Mouse (Mus musculus) limb, embryonic 15.5 days (tissue): Measurements from ENCODE around the gene Fanci. TPM values are rescaled to one million over a fixed set of nuclear protein-coding genes. Genes with fewer than 3 reads are reported as not detected.

Experiments
- ATAC-seq: fragments of 200-750 bp; cut with Nextera tagmentation; 2 replicates; pipeline ENCODE4 v1.8.0; 2017; ENCODE audit warnings: low read depth, moderate TSS enrichment; ENCODE audit not compliant: insufficient number of reproducible peaks, low FRiP score, low TSS enrichment
- H3K27ac ChIP-seq: fragments of 300-500 bp; sonication (generic); 2 replicates; pipeline ENCODE4 v1.5.1; 2015; ENCODE audit warnings: moderate library complexity, mild to moderate bottlenecking, inconsistent platforms
- H3K27me3 ChIP-seq: fragments of 300-500 bp; sonication (generic); 2 replicates; pipeline ENCODE4 v1.6.1; 2015; ENCODE audit warnings: inconsistent platforms
- H3K36me3 ChIP-seq: fragments of 300-500 bp; sonication (generic); 2 replicates; pipeline ENCODE4 v1.6.1; 2015; ENCODE audit warnings: inconsistent platforms
- H3K4me1 ChIP-seq: fragments of 300-500 bp; sonication (generic); 2 replicates; pipeline ENCODE4 v1.6.1; 2015; ENCODE audit warnings: inconsistent platforms
- H3K4me2 ChIP-seq: fragments of 300-500 bp; sonication (generic); 2 replicates; pipeline ENCODE4 v1.6.1; 2015; ENCODE audit warnings: mild to moderate bottlenecking, inconsistent platforms
- H3K4me3 ChIP-seq: fragments of 300-500 bp; sonication (generic); 2 replicates; pipeline ENCODE4 v1.5.1; 2015; ENCODE audit warnings: mild to moderate bottlenecking, inconsistent platforms
- H3K9ac ChIP-seq: fragments of 300-500 bp; sonication (generic); 2 replicates; pipeline ENCODE4 v1.6.1; 2015; ENCODE audit warnings: inconsistent platforms
- H3K9me3 ChIP-seq: fragments of 300-500 bp; sonication (generic); 2 replicates; pipeline ENCODE4 v1.6.1; 2016; ENCODE audit warnings: inconsistent platforms
- WGBS: fragments of 180-500 bp; shearing (Covaris S2); methylation state at CpG from one replicate; pipeline ENCODE4 v1.1.7; 2015; 5-methylcytosine and 5-hydroxymethylcytosine counted together
- polyA plus RNA-seq: library from polyadenylated mRNA; unstranded; fragments of >200 nt; fragmentation: Nextera tagmentation; extraction: Ambion mirVana; gene quantifications from 2 replicates; pipeline ENCODE4 v1.2.1, GENCODE M21; 2015

Fanci gene
- polyA plus RNA-seq, 1 experiment from 2014 or later = 6.2 TPM

GRCm38 (mm10) chr7:79466053-79466901, 74.5 kb downstream of the Fanci start, which contains the start of gene Polg:
Gene Polg (minus strand): TSS chr7:79466362.
- WGBS = under 1% methylated on average over 75 of the region's 76 CpGs
- no peaks in the 10 kb centered on the region for H3K9me3 ChIP-seq
- peaks cover 19% of the 10 kb centered on the region for H3K36me3 ChIP-seq
- peak within 1 kb of the TSS; percentile 88 for H3K4me3 ChIP-seq
- ATAC-seq = peak; percentile 96
- no peaks in the 10 kb centered on the region for H3K27me3 ChIP-seq
- peak within 1 kb of the TSS; percentile 92 for H3K27ac ChIP-seq
- H3K4me1 ChIP-seq = peaks cover 29% of the 10 kb centered on the region
- H3K4me2 ChIP-seq = peak within 1 kb of the TSS; percentile 85
- peak within 1 kb of the TSS; percentile 81 for H3K9ac ChIP-seq

- ATAC-seq = no peak
- Histone ChIP-seq H3K4me3 (peak overlapping the region; percentile 88), H3K36me3 (peaks cover 6% of the 10 kb centered on the region; the same call in 1 of the 2 replicates), H3K9ac (no peak overlapping the region), H3K27me3 (no peaks in the 10 kb centered on the region), H3K4me2 (peak overlapping the region; percentile 85), H3K4me1 (peaks cover 29% of the 10 kb centered on the region), H3K27ac (no peak overlapping the region), H3K9me3 (no peaks in the 10 kb centered on the region)
- WGBS = 0% methylated on average over 2 of the region's 6 CpGs
Observed at GRCm38 (mm10) chr7:79467951-79468350, 76.2 kb downstream of the Fanci start.

- ATAC-seq = no peak
- WGBS = 62% methylated on average over 8 of the region's 8 CpGs
- H3K36me3 ChIP-seq = no peaks in the 10 kb centered on the region
- no peaks in the 10 kb centered on the region for H3K9me3 ChIP-seq
- H3K27me3 ChIP-seq = no peaks in the 10 kb centered on the region
- H3K27ac ChIP-seq = no peak overlapping the region
- H3K9ac ChIP-seq = no peak overlapping the region
- no peak overlapping the region for H3K4me2 ChIP-seq
- H3K4me1 ChIP-seq = peaks cover 23% of the 10 kb centered on the region
- H3K4me3 ChIP-seq = no peak overlapping the region
Observed at GRCm38 (mm10) chr7:79468994-79469393, 77.3 kb downstream of the Fanci start.

GRCm38 (mm10) chr7:79469766-79470165, 78.0 kb downstream of the Fanci start:
- Histone ChIP-seq H3K9me3 (no peaks in the 10 kb centered on the region), H3K27ac (no peak overlapping the region), H3K4me3 (no peak overlapping the region), H3K9ac (no peak overlapping the region), H3K27me3 (no peaks in the 10 kb centered on the region), H3K4me1 (peaks cover 15% of the 10 kb centered on the region), H3K4me2 (no peak overlapping the region), H3K36me3 (no peaks in the 10 kb centered on the region)
- no peak for ATAC-seq
- 78% methylated on average over 5 of the region's 5 CpGs for WGBS

GRCm38 (mm10) chr7:79470718-79471117, 79.0 kb downstream of the Fanci start:
- Histone ChIP-seq H3K9me3 (no peaks in the 10 kb centered on the region), H3K4me1 (peaks cover 8% of the 10 kb centered on the region; the same call in 1 of the 2 replicates), H3K36me3 (no peaks in the 10 kb centered on the region), H3K4me2 (no peak overlapping the region), H3K4me3 (no peak overlapping the region), H3K9ac (no peak overlapping the region), H3K27me3 (no peaks in the 10 kb centered on the region), H3K27ac (no peak overlapping the region)
- ATAC-seq = no peak
- 63% methylated on average over 3 of the region's 3 CpGs for WGBS

GRCm38 (mm10) chr7:79471436-79471835, 79.7 kb downstream of the Fanci start:
- H3K4me3 ChIP-seq = no peak overlapping the region
- no peaks in the 10 kb centered on the region for H3K27me3 ChIP-seq
- no peaks in the 10 kb centered on the region for H3K36me3 ChIP-seq
- H3K9ac ChIP-seq = no peak overlapping the region
- 64% methylated on average over 7 of the region's 7 CpGs for WGBS
- no peak overlapping the region for H3K4me2 ChIP-seq
- no peaks in the 10 kb centered on the region for H3K9me3 ChIP-seq
- H3K4me1 ChIP-seq = peaks cover 8% of the 10 kb centered on the region; the same call in 1 of the 2 replicates
- ATAC-seq = no peak
- H3K27ac ChIP-seq = no peak overlapping the region

GRCm38 (mm10) chr7:79472792-79473191, 81.1 kb downstream of the Fanci start:
- 52% methylated on average over 2 of the region's 2 CpGs for WGBS
- Histone ChIP-seq H3K9ac (no peak overlapping the region), H3K27me3 (no peaks in the 10 kb centered on the region), H3K4me3 (no peak overlapping the region), H3K27ac (no peak overlapping the region), H3K9me3 (no peaks in the 10 kb centered on the region), H3K4me2 (no peak overlapping the region), H3K4me1 (0 out of 2 replicates have a peak, but pooled peaks cover under 1% of the 10 kb centered on the region), H3K36me3 (no peaks in the 10 kb centered on the region)
- ATAC-seq = no peak

GRCm38 (mm10) chr7:79473496-79474194, 81.9 kb downstream of the Fanci start:
- Histone ChIP-seq H3K9me3 (no peaks in the 10 kb centered on the region), H3K27me3 (no peaks in the 10 kb centered on the region), H3K4me3 (no peak overlapping the region), H3K9ac (no peak overlapping the region), H3K36me3 (no peaks in the 10 kb centered on the region), H3K27ac (no peak overlapping the region), H3K4me1 (no peaks in the 10 kb centered on the region), H3K4me2 (no peak overlapping the region)
- WGBS = 80% methylated on average over 9 of the region's 9 CpGs
- no peak for ATAC-seq

GRCm38 (mm10) chr7:79474831-79475399, 83.2 kb downstream of the Fanci start:
- H3K4me3 ChIP-seq = no peak overlapping the region

GRCm38 (mm10) chr7:79486528-79486927, 94.8 kb downstream of the Fanci start:
- no peak for ATAC-seq
- no peak overlapping the region for H3K4me3 ChIP-seq
- H3K4me2 ChIP-seq = no peak overlapping the region
- H3K9me3 ChIP-seq = no peaks in the 10 kb centered on the region
- no peak overlapping the region for H3K27ac ChIP-seq
- H3K36me3 ChIP-seq = no peaks in the 10 kb centered on the region
- no peak overlapping the region for H3K9ac ChIP-seq
- H3K4me1 ChIP-seq = no peaks in the 10 kb centered on the region
- WGBS = 59% methylated on average over 10 of the region's 10 CpGs
- peaks cover 12% of the 10 kb centered on the region; the same call in 1 of the 2 replicates for H3K27me3 ChIP-seq

More at GRCm38 (mm10) chr7:79474831-79475399, 83.2 kb downstream of the Fanci start:
- H3K27ac ChIP-seq = no peak overlapping the region
- H3K36me3 ChIP-seq = no peaks in the 10 kb centered on the region
- H3K4me2 ChIP-seq = no peak overlapping the region
- no peaks in the 10 kb centered on the region for H3K9me3 ChIP-seq
- WGBS = 70% methylated on average over 5 of the region's 5 CpGs
- no peak for ATAC-seq
- H3K4me1 ChIP-seq = no peaks in the 10 kb centered on the region
- no peaks in the 10 kb centered on the region for H3K27me3 ChIP-seq
- H3K9ac ChIP-seq = no peak overlapping the region

- H3K9ac ChIP-seq = no peak overlapping the region
- WGBS = 10% methylated on average over 8 of the region's 8 CpGs
- H3K27me3 ChIP-seq = peaks cover 68% of the 10 kb centered on the region
Observed at GRCm38 (mm10) chr7:79493915-79494314, 102.2 kb downstream of the Fanci start.

More at GRCm38 (mm10) chr7:79493915-79494314, 102.2 kb downstream of the Fanci start:
- H3K4me2 ChIP-seq = no peak overlapping the region
- H3K4me1 ChIP-seq = 0 out of 2 replicates have a peak, but pooled peaks cover 7% of the 10 kb centered on the region
- H3K9me3 ChIP-seq = no peaks in the 10 kb centered on the region
- no peak overlapping the region for H3K27ac ChIP-seq
- H3K4me3 ChIP-seq = no peak overlapping the region
- no peak for ATAC-seq
- no peaks in the 10 kb centered on the region for H3K36me3 ChIP-seq
